Mouse (Mus musculus) liver, adult 2 months (tissue): ENCODE measurements around the gene Ptgdr. TPM values are rescaled to one million over a fixed set of nuclear protein-coding genes. Genes with fewer than 3 reads are reported as not detected.
"Not testable (repeated sequence)": the region's sequence is repeated elsewhere in the genome, so short reads cannot be mapped to it uniquely, and the experiment has no call there.

ENCODE experiments used
- DNase-seq: peaks from one replicate; pipeline ENCODE4 v3.0.0-alpha.2; 2011; ENCODE audit warnings: low read depth, low spot score; ENCODE audit errors: extremely low read depth
- H3K27ac ChIP-seq: fragments of 200-500 bp; replicated peaks from 2 replicates; pipeline ENCODE4 v1.5.1; 2012; ENCODE audit warnings: low read depth, mild to moderate bottlenecking, control low read depth, inconsistent platforms, low read length; ENCODE audit not compliant: insufficient read depth
- H3K27me3 ChIP-seq: fragments of 200-500 bp; 2 replicates; pipeline ENCODE4 v1.6.1; 2012; ENCODE audit warnings: mild to moderate bottlenecking, moderate library complexity, low read length, inconsistent platforms; ENCODE audit not compliant: control insufficient read depth, insufficient read depth
- H3K36me3 ChIP-seq: fragments of 200-500 bp; 2 replicates; pipeline ENCODE4 v1.6.1; 2012; ENCODE audit warnings: low read length, inconsistent platforms; ENCODE audit not compliant: control insufficient read depth, insufficient read depth
- H3K4me1 ChIP-seq: fragments of 200-500 bp; 2 replicates; pipeline ENCODE4 v1.6.1; 2011; ENCODE audit warnings: low read length; ENCODE audit not compliant: control insufficient read depth, insufficient read depth
- H3K4me3 ChIP-seq: fragments of 200-500 bp; 2 replicates; pipeline ENCODE4 v1.5.1; 2011; ENCODE audit warnings: low read depth, mild to moderate bottlenecking, control low read depth, low read length, moderate library complexity; ENCODE audit not compliant: insufficient read depth
- H3K79me2 ChIP-seq: fragments of 200-500 bp; 2 replicates; pipeline ENCODE4 v1.6.1; 2012; ENCODE audit warnings: inconsistent platforms, mild to moderate bottlenecking, low read length, moderate library complexity; ENCODE audit not compliant: control insufficient read depth, insufficient read depth
- H3K9ac ChIP-seq: fragments of 200-500 bp; 2 replicates; pipeline ENCODE4 v1.6.1; 2012; ENCODE audit warnings: low read depth, mild to moderate bottlenecking, control low read depth, inconsistent platforms, low read length
- CTCF ChIP-seq: fragments of 200-500 bp; IDR thresholded peaks from 2 replicates; pipeline ENCODE4 v1.5.1; 2011; ENCODE audit warnings: low read depth, low read length, control low read depth
- POLR2A ChIP-seq: fragments of 200-500 bp; IDR thresholded peaks from 2 replicates; pipeline ENCODE4 v1.6.1; 2011; ENCODE audit warnings: low read length, control low read depth; ENCODE audit not compliant: insufficient read depth; ENCODE audit errors: extremely low read depth
- WGBS: fragments of 180-500 bp; shearing (Covaris S2); methylation state at CpG from one replicate; pipeline ENCODE4 v1.1.7; 2018; 5-methylcytosine and 5-hydroxymethylcytosine counted together
- polyA plus RNA-seq: library from polyadenylated mRNA; depleted of rRNA; stranded (reverse); fragments of >200 nt; gene quantifications from 2 replicates; pipeline ENCODE4 v1.2.3, GENCODE M21; 2012; rRNA removed
- total RNA-seq: library from RNA; depleted of rRNA; stranded (reverse); fragments of >200 nt; gene quantifications from 2 replicates; pipeline ENCODE4 v1.2.3, GENCODE M21; 2014; rRNA removed

Ptgdr gene
- total RNA-seq (not detected in 2 replicates), polyA plus RNA-seq (not detected in 2 replicates)

- DNase-seq = no peak
- Histone ChIP-seq H3K4me3 (no peak within 1 kb of the TSS), H3K79me2 (no peaks in the 10 kb centered on the region), H3K27me3 (peaks cover 7% of the 10 kb centered on the region; the same call in 1 of the 2 replicates), H3K27ac (no peak within 1 kb of the TSS), H3K9ac (no peak within 1 kb of the TSS), H3K36me3 (no peaks in the 10 kb centered on the region), H3K4me1 (no peaks in the 10 kb centered on the region)
- TF ChIP-seq CTCF = no peak
- no peak for TF ChIP-seq POLR2A
- WGBS = 3% methylated on average over 32 of the region's 32 CpGs
These were observed at the start of gene Ptgdr for GRCm38 (mm10) chr14:44858868-44859613. Gene Ptgdr (minus strand): TSS chr14:44859375.

GRCm38 (mm10) chr14:44907774-44908173, 48.6 kb upstream of the Ptgdr start:
- DNase-seq = no peak
- no peaks in the 10 kb centered on the region for H3K4me1 ChIP-seq
- no peak overlapping the region for H3K4me3 ChIP-seq
- H3K36me3 ChIP-seq = no peaks in the 10 kb centered on the region
- H3K79me2 ChIP-seq = no peaks in the 10 kb centered on the region
- TF ChIP-seq CTCF (no peak), POLR2A (no peak)
- 84% methylated on average over 5 of the region's 5 CpGs for WGBS
- H3K27me3 ChIP-seq = no peaks in the 10 kb centered on the region
- no peak overlapping the region for H3K9ac ChIP-seq
- no peak overlapping the region for H3K27ac ChIP-seq

GRCm38 (mm10) chr14:44904199-44904598, 45.0 kb upstream of the Ptgdr start:
- H3K4me3 ChIP-seq = no peak overlapping the region
- H3K27ac ChIP-seq = no peak overlapping the region
- H3K36me3 ChIP-seq = no peaks in the 10 kb centered on the region
- no peak for TF ChIP-seq CTCF
- TF ChIP-seq POLR2A = no peak
- no peak overlapping the region for H3K9ac ChIP-seq
- no peaks in the 10 kb centered on the region for H3K79me2 ChIP-seq
- 88% methylated on average over 4 of the region's 4 CpGs for WGBS
- no peaks in the 10 kb centered on the region for H3K27me3 ChIP-seq
- H3K4me1 ChIP-seq = no peaks in the 10 kb centered on the region
- no peak for DNase-seq

GRCm38 (mm10) chr14:44901735-44902134, 42.6 kb upstream of the Ptgdr start:
- H3K27me3 ChIP-seq, H3K4me3 ChIP-seq, H3K36me3 ChIP-seq, H3K27ac ChIP-seq, H3K4me1 ChIP-seq, H3K9ac ChIP-seq, DNase-seq, H3K79me2 ChIP-seq: not testable (repeated sequence)

GRCm38 (mm10) chr14:44891387-44892132, 32.4 kb upstream of the Ptgdr start:
- H3K79me2 ChIP-seq = no peaks in the 10 kb centered on the region
- no peak for TF ChIP-seq POLR2A
- no peak for TF ChIP-seq CTCF
- H3K4me3 ChIP-seq = no peak overlapping the region
- no peak overlapping the region for H3K27ac ChIP-seq
- 67% methylated on average over 7 of the region's 7 CpGs for WGBS
- H3K4me1 ChIP-seq = no peaks in the 10 kb centered on the region
- H3K36me3 ChIP-seq = no peaks in the 10 kb centered on the region
- no peak for DNase-seq
- H3K27me3 ChIP-seq = no peaks in the 10 kb centered on the region
- H3K9ac ChIP-seq = no peak overlapping the region

- H3K27me3 ChIP-seq = no peaks in the 10 kb centered on the region
- H3K27ac ChIP-seq = no peak overlapping the region
- no peaks in the 10 kb centered on the region for H3K4me1 ChIP-seq
- no peaks in the 10 kb centered on the region for H3K79me2 ChIP-seq
- WGBS = 76% methylated on average over 6 of the region's 6 CpGs
- TF ChIP-seq POLR2A = no peak
- no peak for TF ChIP-seq CTCF
- H3K9ac ChIP-seq = no peak overlapping the region
- DNase-seq = no peak
- H3K4me3 ChIP-seq = no peak overlapping the region
- H3K36me3 ChIP-seq = no peaks in the 10 kb centered on the region
These were observed 10.5 kb upstream of the Ptgdr start for GRCm38 (mm10) chr14:44869686-44870085.
